Mouse (Mus musculus): ENCODE results near the gene Megf11. TPM values are rescaled to one million over a fixed set of nuclear protein-coding genes. Genes with fewer than 3 reads are reported as not detected.

Gene Megf11
- total RNA-seq, 2 experiments from 2014 or later = 14.1 to 18.5 TPM

DNA sequence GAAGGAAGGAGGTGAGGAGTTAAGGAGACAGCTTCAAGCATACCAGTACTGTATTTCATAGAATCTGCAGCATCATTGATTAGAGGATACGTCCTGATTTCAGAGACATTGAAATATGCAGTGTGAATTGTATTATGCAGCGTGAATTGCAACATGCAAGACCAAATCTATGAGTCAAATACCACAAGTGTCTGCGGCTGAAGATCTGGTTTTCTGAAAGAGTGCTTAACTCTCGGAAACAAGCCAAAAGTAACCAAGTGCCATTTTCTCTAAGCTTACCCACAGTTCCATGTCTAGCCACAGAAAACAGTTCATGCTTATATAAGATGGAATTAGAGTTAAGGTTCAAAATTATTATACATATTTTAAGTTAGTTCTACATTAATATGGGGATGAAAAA, 362.3 kb downstream of the Megf11 start:
- TF ChIP-seq CTCF (conservative IDR thresholded peaks at IDR 0.05) = no peak
- Histone ChIP-seq H3K27ac (no peak overlapping the region), H3K4me3 (no peak overlapping the region)
- no peak for DNase-seq (ENCODE audit: low spot score in 2 of 2)

DNA sequence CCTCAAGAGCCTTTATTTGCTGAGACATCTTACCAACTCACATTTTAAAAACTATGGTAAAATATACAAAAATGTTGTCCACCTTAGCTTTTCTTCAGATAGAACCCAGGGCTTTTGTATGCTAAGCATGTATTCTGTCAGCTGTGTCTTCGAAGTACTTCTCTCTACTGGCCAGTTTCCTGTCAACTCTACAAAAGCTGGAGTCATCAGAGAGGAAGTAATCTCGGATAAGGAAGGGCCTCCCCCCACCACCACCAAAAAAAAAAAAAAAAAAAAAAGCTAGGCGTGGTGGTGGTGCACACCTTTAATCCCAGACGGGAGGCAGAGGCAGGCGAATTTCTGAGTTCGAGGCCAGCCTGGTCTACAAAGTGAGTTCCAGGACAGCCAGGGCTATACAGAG, 363.9 kb downstream of the Megf11 start:
- Histone ChIP-seq H3K4me3 (no peak overlapping the region), H3K27ac (no peak overlapping the region)
- DNase-seq (ENCODE audit: low spot score in 2 of 2) = no peak
- no peak for TF ChIP-seq CTCF (conservative IDR thresholded peaks at IDR 0.05)

DNA sequence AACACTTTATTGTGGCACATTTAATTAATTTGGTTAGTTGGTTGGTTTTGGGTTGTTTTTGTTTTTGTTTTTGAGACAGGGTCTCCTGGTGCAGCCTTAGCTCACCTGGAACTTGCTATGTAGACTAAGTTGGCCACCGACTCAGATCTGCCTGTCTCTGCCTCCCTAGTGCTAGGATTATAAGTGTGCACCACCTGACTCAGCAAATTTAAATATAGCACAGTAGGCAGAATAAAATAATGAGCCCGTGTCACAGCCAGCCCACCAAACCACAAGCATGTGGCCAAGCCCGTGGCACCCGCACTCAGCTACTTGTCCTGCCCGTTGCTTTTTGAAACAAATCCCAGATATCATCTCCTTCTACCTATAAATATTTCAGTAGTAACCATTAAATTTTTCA, 367.1 kb downstream of the Megf11 start:
- Histone ChIP-seq H3K4me3 (no peak overlapping the region), H3K27ac (no peak overlapping the region)
- DNase-seq (ENCODE audit: low spot score in 2 of 2) = no peak
- no peak for TF ChIP-seq CTCF (conservative IDR thresholded peaks at IDR 0.05)

DNA sequence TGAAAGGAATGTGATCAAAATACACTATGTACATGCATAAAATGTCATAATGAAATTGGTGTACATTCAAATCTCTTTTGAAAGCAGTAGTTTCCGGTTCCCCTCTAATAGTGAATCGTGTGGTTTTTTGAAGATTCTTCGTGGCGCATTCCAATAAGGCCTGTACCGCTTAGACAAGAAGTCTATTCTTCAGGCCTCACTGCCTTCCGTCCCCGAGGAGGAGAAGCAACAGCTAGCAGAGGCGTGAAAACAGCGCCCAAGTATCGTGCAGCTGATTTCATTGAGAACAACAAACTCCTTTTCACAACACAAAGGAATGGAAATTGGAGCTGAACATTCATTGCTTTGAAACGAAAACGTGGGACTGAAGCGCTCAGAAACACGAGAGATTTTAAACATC, 372.6 kb downstream of the Megf11 start:
- Histone ChIP-seq H3K4me3 (no peak overlapping the region), H3K27ac (peak overlapping the region; percentile 48; the same call in 1 of the 2 replicates)
- DNase-seq (ENCODE audit: low spot score in 2 of 2) = no peak
- TF ChIP-seq CTCF (conservative IDR thresholded peaks at IDR 0.05) = no peak

Small RNA genes lying within 50 kb of the gene (microRNA-seq; reads per million reads assigned to microRNA genes)
- 0 to 0.37 reads per million in 2 experiments for gene Gm47308

Other genes with a start within 250 kb of the Megf11 start
- gene Zwilch, start 212.5 kb upstream of the Megf11 start, total RNA-seq (2021) = 1 to 10 TPM; 2.6 to 4.8 TPM
- gene Rpl4, start 212.3 kb upstream of the Megf11 start, total RNA-seq (2021) = 100 to 1,000 TPM; 607 to 624 TPM
- 10 to 100 TPM; 15.0 to 19.6 TPM for gene Snapc5, start 206.4 kb upstream of the Megf11 start, total RNA-seq (2021)
- gene Uchl4, start 150.4 kb upstream of the Megf11 start, total RNA-seq (2021) = 1 to 10 TPM; 2.8 to 2.9 TPM
- 100 to 1,000 TPM; 329 to 346 TPM for gene Map2k1, start 132.0 kb upstream of the Megf11 start, total RNA-seq (2021)
- gene Tipin, start 104.0 kb upstream of the Megf11 start, total RNA-seq (2021) = 10 to 100 TPM; 15.4 to 21.7 TPM
- gene Dis3l, start 44.3 kb upstream of the Megf11 start, total RNA-seq (2021) = 10 to 100 TPM; 27.3 to 29.3 TPM